Mouse (Mus musculus) liver, postnatal 0 days (tissue): Measurements from ENCODE around the gene Plekhg3.

ENCODE experiments used
- CTCF ChIP-seq: sonication (generic); IDR thresholded peaks from 2 replicates; pipeline ENCODE4 v1.5.1; 2016; ENCODE audit warnings: antibody characterized with exemption, low read depth
- EP300 ChIP-seq: IDR thresholded peaks from 2 replicates; pipeline ENCODE4 v1.6.1; 2016; ENCODE audit warnings: antibody characterized with exemption, low read depth, mild to moderate bottlenecking

DNA sequence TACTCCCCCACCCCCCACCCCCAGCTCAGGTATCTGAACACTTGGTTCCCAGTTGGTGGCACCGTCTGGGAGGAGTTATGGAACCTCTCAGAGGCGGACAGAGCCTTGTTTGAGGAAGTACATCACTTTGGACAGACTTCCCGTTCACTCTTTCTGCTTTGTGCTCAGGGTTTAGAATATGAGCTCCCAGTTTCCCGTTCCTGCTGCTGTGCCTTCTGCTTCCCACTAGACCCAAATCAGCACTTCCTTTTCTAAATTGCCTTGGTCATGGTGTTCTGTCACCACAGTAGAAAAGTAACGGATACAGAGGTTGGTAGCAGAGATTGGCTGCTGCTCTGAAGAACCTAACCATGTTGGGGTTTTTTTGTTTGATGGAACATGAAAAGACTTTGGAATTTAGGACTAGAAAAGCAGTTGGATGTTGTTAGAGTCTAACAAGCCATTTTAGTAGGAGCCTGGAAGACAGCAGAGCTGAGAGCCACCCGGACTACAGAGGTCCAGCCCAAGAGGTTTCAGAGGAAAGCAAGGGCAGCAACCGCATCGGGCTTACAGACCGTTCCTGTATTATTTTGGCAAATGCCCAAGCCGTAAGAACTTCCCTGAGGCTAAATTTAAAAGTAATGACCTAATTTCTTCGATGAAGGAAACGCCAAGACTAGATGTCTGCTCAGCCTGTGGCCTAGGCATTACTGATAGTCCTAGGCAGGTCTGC lies 84.3 kb downstream of the Plekhg3 start:
- TF ChIP-seq CTCF (no peak), EP300 (no peak)
